Mouse (Mus musculus): ENCODE measurements at regions not wholly inside any gene's neighbourhood (a gene's known extent, or its start where the extent isn't known, plus 50 kb on each side); places are given as distances from the start of the nearest gene placed in this dataset.

DNA sequence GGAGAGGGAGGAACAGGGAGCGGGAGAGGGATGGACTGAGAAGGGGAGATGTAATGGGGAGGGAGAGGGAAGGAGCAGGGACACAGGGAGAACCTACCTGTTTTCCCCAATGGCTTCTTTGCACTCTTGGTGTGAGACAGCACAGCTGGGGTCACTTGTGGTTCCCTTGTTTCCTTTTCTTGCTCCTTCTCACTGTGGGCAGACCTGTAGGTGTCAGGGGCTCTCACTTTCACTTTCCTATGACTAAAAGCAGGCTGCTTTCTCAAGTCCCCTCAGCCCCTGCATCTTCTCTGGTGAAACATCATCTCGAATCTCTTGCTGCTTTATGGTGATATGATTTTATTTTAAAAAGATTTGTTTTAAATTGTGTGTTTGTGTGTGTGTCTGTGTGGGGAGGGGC is 458.3 kb downstream of the Zfp704 start:
- TF ChIP-seq POLR2A (IDR thresholded peaks at IDR 0.05; ENCODE audit: borderline replicate concordance, extremely low read depth, low read depth, low read length) (no peak), CTCF (IDR thresholded peaks at IDR 0.05; ENCODE audit: insufficient read depth, low read length) (no peak)
